Mouse (Mus musculus) cerebral cortex, adult 2 months (tissue): Measurements from ENCODE around the gene Osbpl6.

Experiments used
- WGBS: fragments of 180-500 bp; shearing (Covaris S2); methylation state at CpG from one replicate; pipeline ENCODE4 v1.1.7; 2018; 5-methylcytosine and 5-hydroxymethylcytosine counted together

Osbpl6 gene

GRCm38 (mm10) chr2:76504122-76504839, 98.0 kb downstream of the Osbpl6 start:
- 51% methylated on average over 12 of the region's 12 CpGs for WGBS

GRCm38 (mm10) chr2:76504989-76505388, 98.7 kb downstream of the Osbpl6 start:
- WGBS: 93% methylated on average over 2 of the region's 2 CpGs

GRCm38 (mm10) chr2:76511281-76511721, 105.0 kb downstream of the Osbpl6 start:
- 67% methylated on average over 8 of the region's 8 CpGs for WGBS

- WGBS: 91% methylated on average over 6 of the region's 6 CpGs
Observed at GRCm38 (mm10) chr2:76512133-76512532, 105.8 kb downstream of the Osbpl6 start.

- WGBS: 77% methylated on average over 6 of the region's 6 CpGs
Observed at GRCm38 (mm10) chr2:76512888-76513287, 106.6 kb downstream of the Osbpl6 start.

- WGBS: 86% methylated on average over 3 of the region's 3 CpGs
Observed at GRCm38 (mm10) chr2:76513296-76513695, 107.0 kb downstream of the Osbpl6 start.

GRCm38 (mm10) chr2:76517471-76517870, 111.2 kb downstream of the Osbpl6 start:
- WGBS: 94% methylated on average over 14 of the region's 14 CpGs

GRCm38 (mm10) chr2:76518407-76519063, 112.2 kb downstream of the Osbpl6 start:
- 80% methylated on average over 5 of the region's 5 CpGs for WGBS

GRCm38 (mm10) chr2:76521585-76521984, 115.3 kb downstream of the Osbpl6 start:
- 87% methylated on average over 6 of the region's 6 CpGs for WGBS

- WGBS: 63% methylated on average over 5 of the region's 5 CpGs
Observed at GRCm38 (mm10) chr2:76524451-76524850, 118.1 kb downstream of the Osbpl6 start.

GRCm38 (mm10) chr2:76525645-76526044, 119.3 kb downstream of the Osbpl6 start:
- WGBS: 81% methylated on average over 3 of the region's 3 CpGs

- 84% methylated on average over 14 of the region's 14 CpGs for whole genome bisulfite sequencing
Observed at GRCm38 (mm10) chr2:76532490-76533126, 126.3 kb downstream of the Osbpl6 start.

GRCm38 (mm10) chr2:76534932-76535331, 128.6 kb downstream of the Osbpl6 start:
- WGBS: 66% methylated on average over 7 of the region's 7 CpGs

- WGBS: 92% methylated on average over 9 of the region's 9 CpGs
Observed at GRCm38 (mm10) chr2:76541900-76542299, 135.6 kb downstream of the Osbpl6 start.

GRCm38 (mm10) chr2:76542921-76543320, 136.6 kb downstream of the Osbpl6 start:
- 92% methylated on average over 5 of the region's 5 CpGs for WGBS

GRCm38 (mm10) chr2:76545539-76545938, 139.2 kb downstream of the Osbpl6 start:
- 73% methylated on average over 8 of the region's 8 CpGs for WGBS

GRCm38 (mm10) chr2:76548171-76548570, 141.9 kb downstream of the Osbpl6 start:
- WGBS: 76% methylated on average over 10 of the region's 10 CpGs

- WGBS: 87% methylated on average over 7 of the region's 7 CpGs
Observed at GRCm38 (mm10) chr2:76548836-76549235, 142.5 kb downstream of the Osbpl6 start.

- 91% methylated on average over 12 of the region's 12 CpGs for WGBS
Observed at GRCm38 (mm10) chr2:76549316-76549715, 143.0 kb downstream of the Osbpl6 start.

- 83% methylated on average over 11 of the region's 11 CpGs for WGBS
Observed at GRCm38 (mm10) chr2:76555852-76556558, 149.7 kb downstream of the Osbpl6 start.

- WGBS: 90% methylated on average over 10 of the region's 10 CpGs
Observed at GRCm38 (mm10) chr2:76560146-76560545, 153.8 kb downstream of the Osbpl6 start.

- WGBS: 76% methylated on average over 4 of the region's 4 CpGs
Observed at GRCm38 (mm10) chr2:76563862-76564261, 157.6 kb downstream of the Osbpl6 start.
